Mouse (Mus musculus) C2C12 (cell line): ENCODE results near the gene Pnn.
A peak's percentile ranks its signal among the peaks of the same experiment; 100 is the strongest.

Source experiments
- CTCF ChIP-seq: IDR thresholded peaks from one replicate; pipeline ENCODE4 v1.5.1; 2011; ENCODE audit not compliant: control insufficient read depth, insufficient read depth, insufficient read length
- MAX ChIP-seq: IDR thresholded peaks from one replicate; pipeline ENCODE4 v1.6.1; 2011; ENCODE audit warnings: mild to moderate bottlenecking, control low read depth

- peak; percentile 67 for TF ChIP-seq MAX
- TF ChIP-seq CTCF = no peak
Measured at GRCm38 (mm10) chr12:59066448-59067077, at the start of gene Pnn.
